Mouse (Mus musculus) MEL (cell line): ENCODE measurements at regions not wholly inside any gene's neighbourhood (a gene's known extent, or its start where the extent isn't known, plus 50 kb on each side); places are given as distances from the start of the nearest gene placed in this dataset.

Experiments used
- CTCF ChIP-seq, 3 experiments: IDR thresholded peaks in 2 of 3; conservative IDR thresholded peaks in 1 of 3; 2 replicates each; pipeline ENCODE4 v1.5.1; 2011 to 2012; ENCODE audit warnings: low read length in 3 of 3, low read depth in 2 of 3, mild to moderate bottlenecking in 2 of 3, improper control_type of control experiment in 1 of 3, inconsistent platforms in 1 of 3, mixed read lengths in 1 of 3, moderate library complexity in 1 of 3; ENCODE audit not compliant: control insufficient read depth in 1 of 3, insufficient read depth in 1 of 3, poor library complexity in 1 of 3, severe bottlenecking in 1 of 3
- EP300 ChIP-seq, 2 experiments: IDR thresholded peaks; 2 replicates each; pipeline ENCODE4 v1.6.1; 2011; ENCODE audit warnings: improper control_type of control experiment in 2 of 2, low read length in 2 of 2, low read depth in 1 of 2, mild to moderate bottlenecking in 1 of 2
- MAX ChIP-seq: IDR thresholded peaks from 2 replicates; pipeline ENCODE4 v1.6.1; 2011; ENCODE audit warnings: low read length, improper control_type of control experiment
- NELFE ChIP-seq: IDR thresholded peaks from 2 replicates; pipeline ENCODE4 v1.6.1; 2011; ENCODE audit warnings: low read depth, low read length, improper control_type of control experiment
- POLR2A ChIP-seq, 2 experiments: IDR thresholded peaks; 2 replicates each; pipeline ENCODE4 v1.6.1; 2011 to 2012; ENCODE audit warnings: low read length in 2 of 2, mild to moderate bottlenecking in 2 of 2, control low read depth in 1 of 2, improper control_type of control experiment in 1 of 2, low read depth in 1 of 2, moderate library complexity in 1 of 2; ENCODE audit not compliant: control insufficient read depth in 1 of 2, insufficient read depth in 1 of 2, poor library complexity in 1 of 2
- POLR2AphosphoS2 ChIP-seq: IDR thresholded peaks from 2 replicates; pipeline ENCODE4 v1.6.1; 2011; ENCODE audit warnings: low read length, improper control_type of control experiment
- USF1 ChIP-seq: IDR thresholded peaks from 2 replicates; pipeline ENCODE4 v1.6.1; 2014; ENCODE audit warnings: low read depth, mild to moderate bottlenecking, inconsistent platforms, low read length, improper control_type of control experiment, moderate library complexity

- TF ChIP-seq CTCF (IDR thresholded peaks at IDR 0.05 in 2 of 3, conservative IDR thresholded peaks at IDR 0.05 in 1 of 3; ENCODE audit: control insufficient read depth in 1 of 3, insufficient read depth in 1 of 3, low read depth in 2 of 3, low read length in 3 of 3, poor library complexity in 1 of 3, severe bottlenecking in 1 of 3): no peak
- TF ChIP-seq POLR2A (IDR thresholded peaks at IDR 0.05; ENCODE audit: control insufficient read depth in 1 of 2, insufficient read depth in 1 of 2, low read depth in 1 of 2, low read length in 2 of 2, poor library complexity in 1 of 2): no peak
- no peak for TF ChIP-seq POLR2AphosphoS2
- no peak for TF ChIP-seq EP300 (IDR thresholded peaks at IDR 0.05; ENCODE audit: low read depth in 1 of 2, low read length in 2 of 2)
- TF ChIP-seq MAX: no peak
- TF ChIP-seq USF1: no peak
- no peak for TF ChIP-seq NELFE
Observed at GRCm38 (mm10) chr12:58425961-58426360, 156.9 kb upstream of the Clec14a start.
